Mouse (Mus musculus): ENCODE results near the gene Gkn3.

DNA sequence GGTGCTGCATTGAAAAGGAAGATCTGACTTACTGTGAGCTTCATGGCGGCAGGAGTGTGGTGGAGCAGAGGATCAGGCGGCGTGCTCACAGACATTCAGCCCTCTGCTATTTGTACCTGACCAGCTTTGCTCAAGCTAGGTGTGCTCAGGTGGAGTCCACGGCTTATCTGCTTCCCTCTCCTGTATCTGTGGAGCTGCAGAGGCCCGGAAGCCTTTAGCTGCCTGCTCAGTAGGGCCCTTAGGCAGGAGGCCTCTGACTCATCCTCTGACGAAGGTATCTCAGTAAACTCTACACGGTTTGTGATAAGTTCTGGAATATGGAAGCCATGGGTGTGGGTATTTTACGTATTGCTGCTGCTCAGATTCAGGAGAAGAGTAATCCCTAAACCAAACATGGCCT lies 37.9 kb downstream of the Gkn3 start, which contains the start of gene Gkn1:
- no peak for TF ChIP-seq GATA1 (IDR thresholded peaks at IDR 0.05; ENCODE audit: borderline replicate concordance, low read length)
- TF ChIP-seq FLI1 (IDR thresholded peaks at IDR 0.05; ENCODE audit: low read length): no peak

All from megakaryocyte, embryonic 14.5 days (primary cell).